Mouse (Mus musculus): ENCODE measurements around the gene Slc31a2.
"Not testable (repeated sequence)": the region's sequence is repeated elsewhere in the genome, so short reads cannot be mapped to it uniquely, and the experiment has no call there.

GRCm38 (mm10) chr4:62266016-62266415, 3.7 kb downstream of the Slc31a2 start:
- not testable (repeated sequence) for TF ChIP-seq POLR2A (IDR thresholded peaks at IDR 0.05; ENCODE audit: low read depth, low read length); CTCF (IDR thresholded peaks at IDR 0.05; ENCODE audit: extremely low read depth, insufficient read depth, insufficient read length, insufficient replicate concordance)

Data from spleen, adult 2 months (tissue).